Mouse (Mus musculus): ENCODE results near the gene Rae1. TPM values are rescaled to one million over a fixed set of nuclear protein-coding genes. Genes with fewer than 3 reads are reported as not detected.

Rae1 gene
- polyA plus RNA-seq, 1 experiment from 2014 or later = 94.7 TPM

DNA sequence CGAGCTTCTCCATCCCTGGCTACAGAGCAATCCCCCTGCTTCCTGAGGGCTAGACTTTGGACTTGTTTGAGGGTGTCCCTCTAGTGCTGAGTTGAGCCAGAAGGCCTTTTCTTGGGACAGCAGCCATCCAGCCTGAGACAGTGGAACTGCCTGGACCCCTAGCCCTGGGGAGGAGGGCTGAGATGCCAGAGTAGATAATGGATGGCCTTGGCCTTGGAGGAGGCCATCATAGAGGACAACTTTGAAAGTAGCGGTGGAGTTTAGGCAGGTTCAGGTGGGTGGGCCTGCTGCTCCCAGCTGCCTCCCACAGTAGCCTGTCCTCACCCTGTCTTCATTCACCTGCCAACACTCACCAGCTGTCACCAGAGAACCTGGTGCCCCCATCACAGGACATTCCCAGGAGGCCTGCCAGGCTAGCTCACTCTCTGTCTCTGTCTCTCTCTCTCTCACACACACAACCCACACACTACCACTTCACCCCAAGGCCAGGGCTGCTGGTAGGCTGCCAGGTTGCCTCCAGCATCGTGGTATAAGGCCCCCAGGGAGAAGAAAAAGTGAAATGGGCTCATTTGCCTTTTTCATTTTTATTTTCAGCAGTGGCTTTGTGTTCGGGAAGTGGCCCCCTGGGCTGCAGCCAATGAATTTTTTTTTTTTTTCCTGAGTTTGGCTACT lies 28.0 kb downstream of the Rae1 start:
- WGBS = 46% methylated on average over 4 of the region's 4 CpGs
- Histone ChIP-seq H3K4me1 (peaks cover 97% of the 10 kb centered on the region), H3K9ac (peak overlapping the region; percentile 96), H3K27me3 (replicated peaks) (no peaks in the 10 kb centered on the region), H3K36me3 (peaks cover 98% of the 10 kb centered on the region), H3K4me2 (peak overlapping the region; percentile 76), H3K9me3 (no peaks in the 10 kb centered on the region), H3K27ac (replicated peaks) (peak overlapping the region; percentile 86), H3K4me3 (peak overlapping the region; percentile 93)
- no peak for ATAC-seq (ENCODE audit: extremely low read depth, insufficient number of reproducible peaks, low FRiP score, low TSS enrichment)

GRCm38 (mm10) chr2:173028508-173029031 lies 28.7 kb downstream of the Rae1 start:
- Histone ChIP-seq H3K9me3 (no peaks in the 10 kb centered on the region), H3K27ac (replicated peaks) (peak overlapping the region; percentile 86), H3K36me3 (peaks cover 98% of the 10 kb centered on the region), H3K9ac (peak overlapping the region; percentile 96), H3K4me2 (peak overlapping the region; percentile 76), H3K4me3 (peak overlapping the region; percentile 93), H3K4me1 (peaks cover 97% of the 10 kb centered on the region), H3K27me3 (replicated peaks) (no peaks in the 10 kb centered on the region)
- no peak for ATAC-seq (ENCODE audit: extremely low read depth, insufficient number of reproducible peaks, low FRiP score, low TSS enrichment)
- WGBS = 88% methylated on average over 3 of the region's 3 CpGs

DNA sequence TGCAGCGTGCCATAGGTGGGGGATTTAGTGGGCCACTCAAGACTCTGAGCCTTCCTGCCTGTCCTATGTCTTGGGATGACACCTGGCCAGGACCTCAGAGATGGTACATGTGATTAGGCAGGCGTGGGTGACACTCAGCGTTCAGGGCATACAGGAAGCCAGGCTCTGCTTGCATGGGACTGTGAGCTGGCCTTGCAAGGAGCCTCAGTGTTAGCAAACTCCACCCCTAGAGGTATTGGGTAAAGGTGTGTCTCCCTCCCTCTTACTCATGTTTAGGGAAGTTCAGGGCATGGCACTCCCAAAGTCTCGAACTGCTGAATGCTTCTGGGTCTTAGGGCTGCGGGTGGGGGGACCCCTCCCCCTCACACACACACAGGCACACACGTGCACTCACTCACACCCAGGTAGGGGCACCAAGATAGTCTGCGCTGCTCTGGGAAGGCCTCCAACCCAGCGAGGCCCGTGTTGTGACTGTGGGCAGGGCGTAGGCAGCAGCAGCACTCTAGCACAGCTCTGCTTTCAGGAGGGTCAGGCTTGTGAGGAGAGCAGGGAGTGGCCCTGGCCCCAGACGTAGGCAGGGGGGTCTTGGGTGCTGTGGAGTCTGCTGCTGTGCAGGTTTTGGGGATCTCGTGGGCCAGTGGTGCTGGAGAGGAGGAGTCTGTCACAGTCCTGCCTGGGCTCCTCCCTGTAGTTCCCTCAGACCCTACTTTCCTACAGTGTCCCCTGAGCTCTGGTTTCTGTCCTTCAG lies 30.8 kb downstream of the Rae1 start:
- Histone ChIP-seq H3K4me1 (peaks cover 97% of the 10 kb centered on the region), H3K27ac (replicated peaks) (peak overlapping the region; percentile 63), H3K4me3 (peak overlapping the region; percentile 93), H3K27me3 (replicated peaks) (no peaks in the 10 kb centered on the region), H3K4me2 (peak overlapping the region; percentile 76), H3K36me3 (peaks cover 100% of the 10 kb centered on the region), H3K9ac (peak overlapping the region; percentile 96), H3K9me3 (no peaks in the 10 kb centered on the region)
- WGBS = 54% methylated on average over 12 of the region's 12 CpGs
- no peak for ATAC-seq (ENCODE audit: extremely low read depth, insufficient number of reproducible peaks, low FRiP score, low TSS enrichment)

DNA sequence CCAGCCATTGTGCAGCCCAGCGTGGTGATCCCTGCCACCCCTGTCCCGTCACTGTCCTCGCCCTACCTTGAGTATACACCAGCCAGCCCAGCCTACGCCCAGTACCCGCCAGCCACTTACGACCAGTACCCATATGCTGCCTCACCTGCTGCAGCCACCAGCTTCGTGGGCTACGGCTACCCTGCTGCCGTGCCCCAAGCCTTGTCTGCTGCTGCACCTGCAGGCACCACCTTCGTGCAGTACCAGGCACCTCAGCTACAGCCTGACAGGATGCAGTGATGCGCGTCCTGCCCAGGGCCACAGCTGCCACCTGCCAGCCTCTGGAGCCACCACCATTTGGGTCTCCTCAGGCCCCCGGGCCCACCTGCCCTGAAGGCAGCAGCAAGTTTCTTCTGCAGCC lies 33.6 kb downstream of the Rae1 start:
- Histone ChIP-seq H3K4me1 (peaks cover 76% of the 10 kb centered on the region), H3K9ac (peak overlapping the region; percentile 67; the same call in 1 of the 2 replicates), H3K4me3 (peak overlapping the region; percentile 93), H3K27me3 (replicated peaks) (no peaks in the 10 kb centered on the region), H3K36me3 (peaks cover 74% of the 10 kb centered on the region), H3K9me3 (no peaks in the 10 kb centered on the region), H3K27ac (replicated peaks) (peak overlapping the region; percentile 76), H3K4me2 (peak overlapping the region; percentile 76)
- ATAC-seq (ENCODE audit: extremely low read depth, insufficient number of reproducible peaks, low FRiP score, low TSS enrichment) = no peak
- 90% methylated on average over 13 of the region's 13 CpGs for WGBS

GRCm38 (mm10) chr2:173034998-173035397 lies 35.1 kb downstream of the Rae1 start:
- peak overlapping the region; percentile 67 for H3K9ac ChIP-seq
- ATAC-seq (ENCODE audit: extremely low read depth, insufficient number of reproducible peaks, low FRiP score, low TSS enrichment) = peak; percentile 56
- peaks cover 59% of the 10 kb centered on the region for H3K36me3 ChIP-seq

GRCm38 (mm10) chr2:173035653-173036052 lies 35.7 kb downstream of the Rae1 start:
- WGBS = 77% methylated on average over 5 of the region's 5 CpGs
- Histone ChIP-seq H3K4me1 (peaks cover 55% of the 10 kb centered on the region), H3K9ac (peak overlapping the region; percentile 34; the same call in 1 of the 2 replicates), H3K4me2 (peak overlapping the region; percentile 76), H3K27ac (replicated peaks) (peak overlapping the region; percentile 76), H3K4me3 (peak overlapping the region; percentile 19), H3K27me3 (replicated peaks) (no peaks in the 10 kb centered on the region), H3K36me3 (peaks cover 53% of the 10 kb centered on the region), H3K9me3 (no peaks in the 10 kb centered on the region)
- no peak for ATAC-seq (ENCODE audit: extremely low read depth, insufficient number of reproducible peaks, low FRiP score, low TSS enrichment)

More at GRCm38 (mm10) chr2:173034998-173035397, 35.1 kb downstream of the Rae1 start:
- no peaks in the 10 kb centered on the region for H3K9me3 ChIP-seq
- no peaks in the 10 kb centered on the region for H3K27me3 ChIP-seq (replicated peaks)
- H3K4me3 ChIP-seq = peak overlapping the region; percentile 93; the same call in 1 of the 2 replicates
- 13% methylated on average over 4 of the region's 4 CpGs for WGBS
- H3K27ac ChIP-seq (replicated peaks) = peak overlapping the region; percentile 76
- H3K4me1 ChIP-seq = peaks cover 61% of the 10 kb centered on the region
- H3K4me2 ChIP-seq = peak overlapping the region; percentile 76

- Histone ChIP-seq H3K9me3 (no peaks in the 10 kb centered on the region), H3K4me1 (peaks cover 51% of the 10 kb centered on the region), H3K9ac (peak overlapping the region; percentile 34; the same call in 1 of the 2 replicates), H3K4me3 (peak overlapping the region; percentile 19), H3K27me3 (replicated peaks) (no peaks in the 10 kb centered on the region), H3K27ac (replicated peaks) (peak overlapping the region; percentile 76), H3K4me2 (peak overlapping the region; percentile 76), H3K36me3 (peaks cover 49% of the 10 kb centered on the region)
- no peak for ATAC-seq (ENCODE audit: extremely low read depth, insufficient number of reproducible peaks, low FRiP score, low TSS enrichment)
- WGBS = 78% methylated on average over 5 of the region's 5 CpGs
Observed at GRCm38 (mm10) chr2:173036055-173036454, 36.1 kb downstream of the Rae1 start.

GRCm38 (mm10) chr2:173036611-173037010 lies 36.7 kb downstream of the Rae1 start:
- Histone ChIP-seq H3K4me2 (peak overlapping the region; percentile 76), H3K27me3 (replicated peaks) (no peaks in the 10 kb centered on the region), H3K9me3 (no peaks in the 10 kb centered on the region), H3K36me3 (peaks cover 43% of the 10 kb centered on the region), H3K4me3 (peak overlapping the region; percentile 19; the same call in 1 of the 2 replicates), H3K27ac (replicated peaks) (peak overlapping the region; percentile 76), H3K4me1 (peaks cover 49% of the 10 kb centered on the region), H3K9ac (no peak overlapping the region; the same call in 1 of the 2 replicates)
- no peak for ATAC-seq (ENCODE audit: extremely low read depth, insufficient number of reproducible peaks, low FRiP score, low TSS enrichment)
- 45% methylated on average over 4 of the region's 4 CpGs for WGBS

- ATAC-seq (ENCODE audit: extremely low read depth, insufficient number of reproducible peaks, low FRiP score, low TSS enrichment) = no peak
- Histone ChIP-seq H3K9ac (no peak overlapping the region), H3K36me3 (peaks cover 36% of the 10 kb centered on the region), H3K27ac (replicated peaks) (peak overlapping the region; percentile 76), H3K4me3 (no peak overlapping the region), H3K4me1 (peaks cover 49% of the 10 kb centered on the region), H3K27me3 (replicated peaks) (no peaks in the 10 kb centered on the region), H3K4me2 (peak overlapping the region; percentile 76), H3K9me3 (no peaks in the 10 kb centered on the region)
- WGBS = 72% methylated on average over 5 of the region's 5 CpGs
Observed at GRCm38 (mm10) chr2:173037347-173037746, 37.4 kb downstream of the Rae1 start.

DNA sequence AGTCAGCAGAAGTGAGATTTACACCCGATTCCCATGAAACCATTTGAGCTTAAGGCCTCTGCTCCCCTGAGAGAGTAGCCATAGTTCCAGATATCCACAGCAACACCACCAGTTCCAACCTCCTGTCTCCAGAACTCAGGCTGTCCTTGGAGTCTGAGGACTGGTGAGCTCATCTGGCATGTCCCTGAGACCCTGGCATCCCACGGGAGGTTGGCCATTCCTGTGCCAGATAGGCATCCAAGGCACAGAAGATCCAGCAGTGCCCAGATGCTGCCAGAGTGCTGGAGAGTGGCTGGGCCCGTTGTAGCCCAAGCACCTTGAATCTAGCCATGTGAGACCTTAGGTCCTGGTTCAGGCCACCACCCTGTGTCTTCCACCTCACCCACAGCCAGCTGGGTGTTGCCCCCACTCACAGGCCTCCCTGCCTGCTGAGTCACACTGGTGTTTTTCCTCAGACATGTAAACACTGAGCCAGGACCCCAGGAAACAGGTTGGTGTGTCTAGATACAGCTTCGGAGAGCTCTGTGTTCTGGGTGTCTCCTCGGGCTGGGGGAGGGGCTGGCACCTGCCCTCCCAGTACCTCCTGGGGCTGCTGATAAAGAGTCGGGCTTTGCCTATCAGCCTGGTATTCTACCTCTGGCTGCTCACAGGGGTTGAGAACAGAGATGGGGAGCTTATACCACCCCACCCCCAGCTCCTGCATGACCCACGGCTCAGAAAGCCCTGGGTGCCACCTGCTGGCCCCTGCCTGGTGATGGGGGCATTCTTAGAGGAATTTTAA lies 38.1 kb downstream of the Rae1 start:
- no peaks in the 10 kb centered on the region for H3K27me3 ChIP-seq (replicated peaks)
- ATAC-seq (ENCODE audit: extremely low read depth, insufficient number of reproducible peaks, low FRiP score, low TSS enrichment) = peak; percentile 66
- H3K36me3 ChIP-seq = peaks cover 29% of the 10 kb centered on the region
- H3K4me2 ChIP-seq = peak overlapping the region; percentile 76; the same call in 1 of the 2 replicates
- peak overlapping the region; percentile 76 for H3K27ac ChIP-seq (replicated peaks)
- no peak overlapping the region for H3K4me3 ChIP-seq
- WGBS = 49% methylated on average over 7 of the region's 7 CpGs
- 0 out of 2 replicates have a peak overlapping the region, but pooled peaks have one; percentile 34 for H3K9ac ChIP-seq
- H3K9me3 ChIP-seq = no peaks in the 10 kb centered on the region
- peaks cover 49% of the 10 kb centered on the region for H3K4me1 ChIP-seq
